ENCODE assay signal across 20 mouse cellular contexts in the genomic region with DNA sequence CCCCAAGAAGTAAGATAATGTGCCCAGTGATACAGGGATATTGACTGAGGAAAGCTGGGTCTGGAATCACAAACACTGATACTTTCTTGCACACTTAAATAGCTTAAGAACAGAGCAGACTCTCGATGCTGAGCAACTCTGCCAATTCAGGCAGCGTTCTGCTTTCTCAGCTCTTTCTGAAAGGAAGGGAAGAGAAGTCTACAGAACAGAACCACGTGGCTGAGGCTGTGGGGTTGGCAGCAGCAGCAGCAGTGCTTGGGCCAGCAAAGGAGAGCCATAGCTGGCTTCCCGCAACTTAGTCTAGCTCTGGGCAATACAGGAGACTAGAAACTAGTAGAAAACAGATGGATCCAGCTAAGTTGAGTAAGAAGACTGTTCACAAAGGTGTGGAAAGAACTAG.
DNase-seq lines count a peak whose midpoint lies in the region; ATAC-seq lines count a peak whose summit lies in the region.
"Had no signal": no experiment of that assay in that cellular context is flagged by ENCODE, and none has a peak within 500 bp of the region (broad histone marks: within the 10 kb centered on the region; RNA-seq: fewer than 3 reads in every experiment).

No protein-coding gene starts in this region.

- DNase-seq in cerebellum, adult 8-10 months, result peak; percentile 1
- DNase-seq in cerebellum, postnatal 36 days, result no peak
- peak; percentile 17 for DNase-seq in layer of hippocampus, adult 11-12 months (ENCODE audit: low spot score)
- DNase-seq in layer of hippocampus, adult 9-10 months (ENCODE audit: low spot score), result no peak
- DNase-seq in brain, adult 2 months (ENCODE audit: low read depth, low spot score), result peak; percentile 54
- DNase-seq in layer of hippocampus, postnatal 36 days, result peak; percentile 11 to 23
- no peak for DNase-seq in adrenal gland, adult 8-10 months
- DNase-seq: adrenal gland, adult 2 months; cerebellum, adult 11 months; cerebellum, postnatal 25 days; gastrocnemius, adult 2 months; kidney, adult 18-20 months; kidney, postnatal 4 days; thymus, adult 2 months; thymus, postnatal 36 days had no signal

- ATAC-seq in megakaryocyte progenitor cell, adult 5-6 weeks (replicated peaks; ENCODE audit: poor library complexity), result no peak
- ATAC-seq: activated CD4-positive, CD25-positive, alpha-beta regulatory T cell, adult 4 months; forebrain, embryonic 13.5 days; hindbrain, embryonic 16.5 days; midbrain, embryonic 16.5 days had no signal

Comparison
In these comparisons a context has a peak if more than half of its experiments do, and no peak if none do; other contexts are left out.
1. DNase-seq: peak in cerebellum, adult 8-10 months (single experiment), layer of hippocampus, adult 11-12 months (single experiment), brain, adult 2 months (single experiment) and layer of hippocampus, postnatal 36 days (2 of 2); none in cerebellum, postnatal 36 days (0 of 2), layer of hippocampus, adult 9-10 months (single experiment) and adrenal gland, adult 8-10 months (single experiment).